Mouse (Mus musculus): ENCODE data around the gene Gm49403. TPM values are rescaled to one million over a fixed set of nuclear protein-coding genes. Genes with fewer than 3 reads are reported as not detected.

The Gm49403 gene
- polyA plus RNA-seq, 1 experiment from 2014 or later = not detected

DNA sequence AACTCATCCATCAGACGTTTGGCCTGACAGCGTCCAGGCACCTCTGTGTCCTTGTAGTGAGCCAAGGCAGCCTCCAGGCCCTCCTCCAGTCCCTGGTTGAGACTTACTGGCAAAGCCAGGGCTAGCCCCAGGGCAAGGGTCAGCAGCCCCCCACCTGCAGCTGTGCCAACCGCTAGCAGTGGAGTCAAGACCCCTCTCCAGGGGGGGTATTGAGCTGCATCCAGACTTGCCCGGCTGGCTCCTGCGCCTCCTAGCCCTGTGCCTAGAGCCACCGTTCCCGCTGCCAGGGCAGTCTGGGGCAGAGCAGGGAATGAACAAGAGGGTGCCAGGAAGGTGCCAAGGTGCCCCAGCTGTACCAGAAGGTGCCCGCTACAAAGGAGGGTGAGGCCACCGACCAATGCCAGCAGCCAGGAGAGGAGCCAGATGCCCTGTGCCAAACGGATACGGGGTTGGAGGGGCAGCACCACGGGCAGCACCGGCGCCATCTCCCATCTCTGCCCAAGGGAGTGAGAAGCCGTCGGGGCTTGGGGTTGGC is 45.0 kb downstream of the Gm49403 start:
- POLR2A ChIA-PET = no interaction called here
- CTCF ChIA-PET = no interaction called here
- ATAC-seq = peak; percentile 14

DNA sequence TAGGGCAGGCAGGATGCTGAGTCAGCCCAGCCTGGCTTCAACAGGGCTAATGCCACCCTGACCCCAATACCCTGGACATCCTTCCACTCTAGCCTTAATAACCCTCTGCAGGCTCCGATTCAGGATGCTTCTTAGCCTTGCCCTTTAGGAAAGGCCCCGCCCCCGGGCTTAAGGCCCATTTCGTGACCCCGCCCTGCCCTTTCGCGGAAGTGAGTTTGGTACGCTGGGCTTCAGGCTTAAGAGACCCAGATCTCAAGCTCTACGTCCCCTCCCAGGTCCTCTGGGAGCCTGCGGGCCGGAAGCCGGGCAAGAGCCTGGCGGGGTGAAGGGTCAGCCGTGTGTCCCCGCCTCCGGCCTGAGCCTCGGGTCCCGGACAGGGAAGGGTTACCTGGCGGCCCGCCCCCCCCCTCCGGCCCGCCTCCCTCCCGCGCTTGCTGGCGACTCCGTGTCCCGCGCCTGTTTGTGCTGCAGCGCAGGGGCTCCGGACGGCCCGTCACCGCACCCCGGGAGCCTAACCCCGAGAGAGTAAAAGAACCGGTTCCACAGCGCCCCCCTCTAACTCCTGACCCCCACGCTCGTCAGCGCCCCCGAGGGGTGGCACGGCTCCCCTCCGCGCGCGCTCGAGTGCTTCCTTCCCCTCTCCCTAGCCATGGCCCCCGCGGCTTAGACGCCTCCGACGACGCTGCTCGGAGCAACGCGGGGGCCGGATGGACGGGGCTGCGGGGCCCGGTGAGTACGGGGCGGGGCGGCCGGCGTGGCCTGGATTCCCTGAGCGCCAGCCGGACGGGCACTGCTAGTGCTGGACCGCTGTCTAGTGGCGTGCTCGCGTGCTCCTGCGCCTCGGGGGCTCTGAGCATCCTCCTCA is 45.7 kb downstream of the Gm49403 start, which contains the start of the genes Rom1 and Eml3:
Gene Rom1, minus strand, starts transcription at position 133 of the 865 bp plus-strand sequence.
Gene Eml3, plus strand, starts transcription at position 329 of the 865 bp plus-strand sequence.
- ATAC-seq (peak; percentile 70), DNase-seq (ENCODE audit: low read depth, low spot score) (no peak)
- ChIA-PET CTCF (interaction anchor here (0.9 to 1.0 kb wide), 2 partner anchors 8 to 42 kb away, joined by 3 read pairs; no protein-coding TSS in a partner anchor), POLR2A (interaction anchor here (1.3 to 3.2 kb wide), 2 partner anchors 12 to 49 kb away, joined by 3 to 16 read pairs; partner anchors contain the start of genes Mta2 and Uqcc3)
- no peak for TF ChIP-seq CTCF (IDR thresholded peaks at IDR 0.05)
- in situ Hi-C loops (cut with MboI; ENCODE audit: low pct_unique_long_range_greater_than_20kb) = no loop called here
- H3K27me3 ChIP-seq = no peaks in the 10 kb centered on the region

More for the DNA sequence above, 45.0 kb downstream of the Gm49403 start:
- in situ Hi-C loops (cut with MboI; ENCODE audit: low pct_unique_long_range_greater_than_20kb) = no loop called here
- TF ChIP-seq CTCF (IDR thresholded peaks at IDR 0.05) = no peak
- H3K27me3 ChIP-seq = no peaks in the 10 kb centered on the region
- DNase-seq (ENCODE audit: low read depth, low spot score) = no peak

DNA sequence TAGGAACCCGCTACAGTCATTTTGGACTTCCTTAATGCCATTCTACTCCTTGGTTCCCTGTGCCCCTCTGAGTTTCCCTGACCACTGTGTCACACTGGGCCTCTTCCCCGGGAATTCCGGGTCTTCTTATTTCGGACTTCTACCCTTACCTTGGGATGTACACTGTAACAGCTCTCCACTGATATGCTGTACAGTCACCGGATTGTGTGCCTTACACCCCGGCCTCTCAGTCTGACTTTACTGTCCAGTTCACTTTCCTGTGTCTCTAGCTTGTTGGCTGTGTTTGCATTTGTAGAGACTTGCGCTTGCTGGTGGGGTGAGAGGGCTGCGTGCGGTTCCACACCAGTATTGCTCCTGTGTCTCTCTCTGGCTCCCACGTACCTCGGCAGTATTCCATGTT is 46.4 kb downstream of the Gm49403 start:
- ChIA-PET CTCF (interaction anchor here (0.9 to 1.0 kb wide), 2 partner anchors 8 to 42 kb away, joined by 3 read pairs; no protein-coding TSS in a partner anchor), POLR2A (interaction anchor here (0.6 to 3.2 kb wide), 5 partner anchors 8 to 175 kb away, joined by 3 to 16 read pairs (median 3); partner anchors contain the start of genes Mta2 and Uqcc3)
- peak; percentile 9 for ATAC-seq
- DNase-seq (ENCODE audit: low read depth, low spot score) = no peak
- no peak for TF ChIP-seq CTCF (IDR thresholded peaks at IDR 0.05)
- in situ Hi-C loops (cut with MboI; ENCODE audit: low pct_unique_long_range_greater_than_20kb) = no loop called here
- no peaks in the 10 kb centered on the region for H3K27me3 ChIP-seq

DNA sequence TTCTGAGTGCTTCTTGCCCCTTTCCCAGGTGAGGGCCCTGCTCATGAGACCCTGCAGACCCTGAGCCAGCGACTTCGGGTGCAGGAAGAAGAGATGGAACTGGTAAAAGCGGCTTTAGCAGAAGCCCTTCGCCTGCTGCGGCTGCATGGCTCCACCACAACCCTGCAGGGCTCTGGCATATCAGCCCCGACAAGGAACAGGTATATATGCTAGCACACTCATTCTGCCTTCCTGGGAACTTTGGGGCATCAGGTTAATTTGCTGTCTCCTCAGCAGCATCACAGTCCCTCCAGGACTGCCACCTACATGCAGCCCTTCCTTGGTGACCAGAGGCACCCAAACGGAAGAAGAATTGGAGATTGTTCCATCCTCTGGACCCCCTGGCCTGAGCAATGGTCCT is 47.0 kb downstream of the Gm49403 start:
- no peak for TF ChIP-seq CTCF (IDR thresholded peaks at IDR 0.05)
- POLR2A ChIA-PET = interaction anchor here (0.6 to 3.2 kb wide), 4 partner anchors 9 to 175 kb away, joined by 3 to 16 read pairs (median 4); partner anchors contain the start of gene Mta2
- no peak for DNase-seq (ENCODE audit: low read depth, low spot score)
- no peak for ATAC-seq
- no peaks in the 10 kb centered on the region for H3K27me3 ChIP-seq
- CTCF ChIA-PET = interaction anchor here (0.9 to 1.0 kb wide), 2 partner anchors 9 to 43 kb away, joined by 3 read pairs; no protein-coding TSS in a partner anchor
- in situ Hi-C loops (cut with MboI; ENCODE audit: low pct_unique_long_range_greater_than_20kb) = no loop called here

- no peak for DNase-seq (ENCODE audit: low read depth, low spot score)
- CTCF ChIA-PET = no interaction called here
- ATAC-seq = no peak
- TF ChIP-seq CTCF (IDR thresholded peaks at IDR 0.05) = no peak
- no peaks in the 10 kb centered on the region for H3K27me3 ChIP-seq
- in situ Hi-C loops (cut with MboI; ENCODE audit: low pct_unique_long_range_greater_than_20kb) = no loop called here
- POLR2A ChIA-PET = interaction anchor here (0.7 kb wide), 2 partner anchors 102 to 371 kb away, joined by 3 to 6 read pairs; no protein-coding TSS in a partner anchor
Measured at GRCm38 (mm10) chr19:8936736-8937135, 53.0 kb downstream of the Gm49403 start.

Other genes starting within 250 kb of the Gm49403 start
- gene Chrm1, start 220.1 kb upstream of the Gm49403 start, polyA plus RNA-seq (2021) = 0.01 TPM
- 807 TPM for gene Slc3a2, start 160.6 kb upstream of the Gm49403 start, polyA plus RNA-seq (2021)
- gene Wdr74, start 148.1 kb upstream of the Gm49403 start, polyA plus RNA-seq (2021) = 64.7 TPM
- gene 1700092M07Rik, start 143.2 kb upstream of the Gm49403 start, polyA plus RNA-seq (2021) = 0.86 TPM
- gene Stx5a, start 142.5 kb upstream of the Gm49403 start, polyA plus RNA-seq (2021) = 116 TPM
- 164 TPM for gene Nxf1, start 126.9 kb upstream of the Gm49403 start, polyA plus RNA-seq (2021)
- gene Tmem223, start 112.9 kb upstream of the Gm49403 start, polyA plus RNA-seq (2021) = 74.3 TPM
- gene Tmem179b, start 109.5 kb upstream of the Gm49403 start, polyA plus RNA-seq (2021) = 58.9 TPM
- gene Taf6l, start 97.5 kb upstream of the Gm49403 start, polyA plus RNA-seq (2021) = 25.8 TPM
- 148 TPM for gene Polr2g, start 85.4 kb upstream of the Gm49403 start, polyA plus RNA-seq (2021)
- gene Zbtb3, start 81.4 kb upstream of the Gm49403 start, polyA plus RNA-seq (2021) = 5.0 TPM
- gene Ttc9c, start 64.6 kb upstream of the Gm49403 start, polyA plus RNA-seq (2021) = 51.4 TPM
- 136 TPM for gene Hnrnpul2, start 63.9 kb upstream of the Gm49403 start, polyA plus RNA-seq (2021)
- 3.3 TPM for gene AC129217.1, start 54.2 kb upstream of the Gm49403 start, polyA plus RNA-seq (2021)
- gene Bscl2, start 46.5 kb upstream of the Gm49403 start, polyA plus RNA-seq (2021) = 4.1 TPM
- gene Gng3, start 44.7 kb upstream of the Gm49403 start, polyA plus RNA-seq (2021) = 0.50 TPM
- gene Lrrn4cl, start 33.2 kb upstream of the Gm49403 start, polyA plus RNA-seq (2021) = 0.10 TPM
- 270 TPM for gene Ubxn1, start 12.4 kb upstream of the Gm49403 start, polyA plus RNA-seq (2021)
- gene Uqcc3, start 3.0 kb upstream of the Gm49403 start, polyA plus RNA-seq (2021) = 50.7 TPM
- 15.4 TPM for gene Lbhd1, start 198 bp upstream of the Gm49403 start, polyA plus RNA-seq (2021)
- gene 1810009A15Rik, start 4.9 kb downstream of the Gm49403 start, polyA plus RNA-seq (2021) = 69.6 TPM
- gene Gm49416, start 5.0 kb downstream of the Gm49403 start, polyA plus RNA-seq (2021) = 5.9 TPM
- gene Ints5, start 9.1 kb downstream of the Gm49403 start, polyA plus RNA-seq (2021) = 31.2 TPM
- 308 TPM for gene Ganab, start 14.1 kb downstream of the Gm49403 start, polyA plus RNA-seq (2021)
- gene B3gat3, start 36.4 kb downstream of the Gm49403 start, polyA plus RNA-seq (2021) = 53.3 TPM
- gene Rom1, start 45.4 kb downstream of the Gm49403 start, polyA plus RNA-seq (2021) = 9.1 TPM
- gene Eml3, start 45.6 kb downstream of the Gm49403 start, polyA plus RNA-seq (2021) = 56.5 TPM
- 141 TPM for gene Mta2, start 57.9 kb downstream of the Gm49403 start, polyA plus RNA-seq (2021)
- 24.6 TPM for gene Tut1, start 69.9 kb downstream of the Gm49403 start, polyA plus RNA-seq (2021)
- gene Eef1g, start 83.1 kb downstream of the Gm49403 start, polyA plus RNA-seq (2021) = 419 TPM
- 57.7 TPM for gene Ahnak, start 105.4 kb downstream of the Gm49403 start, polyA plus RNA-seq (2021)
- not detected for gene Scgb1a1, start 204.0 kb downstream of the Gm49403 start, polyA plus RNA-seq (2021)